Mouse (Mus musculus): ENCODE measurements at regions not wholly inside any gene's neighbourhood (a gene's known extent, or its start where the extent isn't known, plus 50 kb on each side); places are given as distances from the start of the nearest gene placed in this dataset.
A peak's percentile ranks its signal among the peaks of the same experiment; 100 is the strongest.
"Not testable (repeated sequence)": the region's sequence is repeated elsewhere in the genome, so short reads cannot be mapped to it uniquely, and the experiment has no call there.

DNA sequence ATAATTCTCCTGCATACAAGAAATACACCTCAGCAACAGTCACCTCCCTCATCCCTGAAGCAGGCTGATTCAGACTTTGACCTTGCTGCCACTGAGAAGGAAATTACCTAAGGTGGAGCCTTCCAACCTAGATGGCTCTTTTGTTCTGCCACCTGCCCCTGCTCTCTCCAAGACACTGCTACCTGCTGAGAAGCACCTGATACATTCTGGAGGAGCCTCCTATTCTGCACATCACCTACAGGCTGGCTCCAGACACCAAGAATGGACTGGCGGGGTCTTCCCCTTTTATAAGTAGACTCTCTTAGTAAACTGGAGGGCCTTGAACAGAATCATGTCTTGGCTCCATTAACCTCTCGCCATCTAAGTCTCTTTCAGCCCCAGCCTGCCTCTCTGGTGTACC is 1149.5 kb upstream of the 2610301B20Rik start:
- H3K36me3 ChIP-seq (ENCODE audit: control insufficient read depth, insufficient read depth, low read length); H3K4me3 ChIP-seq (ENCODE audit: low read depth, low read length); ATAC-seq (replicated peaks; ENCODE audit: low FRiP score); H3K27ac ChIP-seq (ENCODE audit: low read depth, low read length); H3K4me1 ChIP-seq (replicated peaks; ENCODE audit: control insufficient read depth, insufficient read depth, low read length); H3K9me3 ChIP-seq (ENCODE audit: control insufficient read depth, low read length); H3K27me3 ChIP-seq (replicated peaks; ENCODE audit: control insufficient read depth, insufficient read depth, low read length); H3K9ac ChIP-seq (ENCODE audit: low read depth, low read length); H3K4me2 ChIP-seq; DNase-seq (ENCODE audit: low spot score): not testable (repeated sequence)
- 74% methylated on average over 2 of the region's 2 CpGs for WGBS

DNA sequence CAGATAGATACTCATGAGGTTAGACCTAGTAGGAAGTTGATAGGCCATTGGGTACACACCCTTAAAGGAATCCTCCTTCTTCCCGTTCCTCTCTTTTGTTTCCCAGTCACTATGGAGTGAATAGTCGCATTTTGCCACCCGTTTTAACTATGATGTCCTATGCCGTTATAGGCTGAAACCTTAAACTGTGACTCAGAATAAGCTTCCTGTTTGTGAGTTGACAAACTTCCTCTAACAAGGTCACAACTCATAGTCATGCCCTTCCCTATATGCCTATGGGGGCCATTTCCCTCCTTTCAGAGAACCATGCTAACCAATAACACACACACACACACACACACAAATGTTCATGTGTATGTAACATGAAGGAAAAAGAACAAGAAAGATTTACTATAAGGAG is 1136.6 kb upstream of the 2610301B20Rik start:
- no peaks in the 10 kb centered on the region for H3K36me3 ChIP-seq (ENCODE audit: control insufficient read depth, insufficient read depth, low read length)
- H3K27ac ChIP-seq (ENCODE audit: low read depth, low read length) = no peak overlapping the region
- ATAC-seq (replicated peaks; ENCODE audit: low FRiP score) = no peak
- 59% methylated on average over 4 of the region's 4 CpGs for WGBS
- H3K9me3 ChIP-seq (ENCODE audit: control insufficient read depth, low read length) = no peaks in the 10 kb centered on the region
- no peaks in the 10 kb centered on the region for H3K27me3 ChIP-seq (replicated peaks; ENCODE audit: control insufficient read depth, insufficient read depth, low read length)
- no peak for DNase-seq (ENCODE audit: low spot score)
- H3K9ac ChIP-seq (ENCODE audit: low read depth, low read length) = no peak overlapping the region
- H3K4me2 ChIP-seq = no peak overlapping the region
- H3K4me3 ChIP-seq (ENCODE audit: low read depth, low read length) = no peak overlapping the region
- H3K4me1 ChIP-seq (replicated peaks; ENCODE audit: control insufficient read depth, insufficient read depth, low read length) = no peaks in the 10 kb centered on the region

DNA sequence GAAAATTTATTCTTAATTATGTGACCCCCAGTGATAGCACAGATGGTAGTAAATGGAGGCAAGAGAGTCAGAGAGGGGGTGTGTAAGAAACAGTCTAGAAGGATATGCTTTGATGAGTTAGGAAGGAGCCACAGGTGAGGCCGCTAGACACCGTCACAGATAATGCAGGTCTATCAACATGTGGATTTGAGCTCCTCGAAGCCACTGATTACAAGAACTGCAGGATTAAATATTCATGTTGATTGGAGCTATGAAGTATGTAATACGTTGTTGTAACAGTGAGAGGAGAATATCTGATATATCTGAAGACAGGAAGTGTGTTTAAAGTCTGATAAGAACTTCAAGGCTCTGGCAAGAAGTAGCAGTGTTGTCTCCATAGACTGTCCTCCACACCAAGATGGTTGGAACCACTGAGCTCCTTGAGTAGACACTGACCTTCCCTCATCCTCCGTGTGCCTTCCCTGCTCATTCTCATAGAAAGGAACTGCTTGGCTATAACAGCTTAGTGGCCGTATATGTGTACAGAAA is 1126.8 kb upstream of the 2610301B20Rik start:
- H3K9ac ChIP-seq (ENCODE audit: low read depth, low read length) = no peak overlapping the region
- peak; percentile 85 for ATAC-seq (replicated peaks; ENCODE audit: low FRiP score)
- DNase-seq (ENCODE audit: low spot score) = no peak
- no peak overlapping the region for H3K4me2 ChIP-seq
- 0 out of 2 replicates have a peak, but pooled peaks cover 3% of the 10 kb centered on the region for H3K4me1 ChIP-seq (replicated peaks; ENCODE audit: control insufficient read depth, insufficient read depth, low read length)
- 46% methylated on average over 6 of the region's 6 CpGs for WGBS
- no peaks in the 10 kb centered on the region for H3K9me3 ChIP-seq (ENCODE audit: control insufficient read depth, low read length)
- 0 out of 2 replicates have a peak overlapping the region, but pooled peaks have one; percentile 2 for H3K27ac ChIP-seq (ENCODE audit: low read depth, low read length)
- no peaks in the 10 kb centered on the region for H3K36me3 ChIP-seq (ENCODE audit: control insufficient read depth, insufficient read depth, low read length)
- no peak overlapping the region for H3K4me3 ChIP-seq (ENCODE audit: low read depth, low read length)
- no peaks in the 10 kb centered on the region for H3K27me3 ChIP-seq (replicated peaks; ENCODE audit: control insufficient read depth, insufficient read depth, low read length)

DNA sequence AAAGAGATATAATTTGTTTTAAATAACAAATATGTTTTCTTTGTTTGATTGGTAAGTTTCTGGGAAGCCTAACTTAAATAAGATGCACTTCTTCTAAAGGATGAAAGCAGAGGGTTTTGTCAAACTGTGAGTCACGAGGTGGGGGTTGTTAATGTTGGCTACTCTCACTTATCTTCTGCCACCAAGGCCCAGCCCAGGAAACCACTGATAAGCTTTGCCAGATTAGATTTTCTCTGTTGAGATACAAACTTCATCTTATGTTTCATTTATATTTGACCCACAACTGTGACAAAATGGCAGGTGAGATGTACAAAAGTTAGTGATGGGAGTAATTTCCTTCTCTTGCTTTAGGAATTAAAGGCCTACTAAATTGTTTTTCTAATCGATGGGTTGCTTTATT is 1126.2 kb upstream of the 2610301B20Rik start:
- H3K36me3 ChIP-seq (ENCODE audit: control insufficient read depth, insufficient read depth, low read length) = no peaks in the 10 kb centered on the region

DNA sequence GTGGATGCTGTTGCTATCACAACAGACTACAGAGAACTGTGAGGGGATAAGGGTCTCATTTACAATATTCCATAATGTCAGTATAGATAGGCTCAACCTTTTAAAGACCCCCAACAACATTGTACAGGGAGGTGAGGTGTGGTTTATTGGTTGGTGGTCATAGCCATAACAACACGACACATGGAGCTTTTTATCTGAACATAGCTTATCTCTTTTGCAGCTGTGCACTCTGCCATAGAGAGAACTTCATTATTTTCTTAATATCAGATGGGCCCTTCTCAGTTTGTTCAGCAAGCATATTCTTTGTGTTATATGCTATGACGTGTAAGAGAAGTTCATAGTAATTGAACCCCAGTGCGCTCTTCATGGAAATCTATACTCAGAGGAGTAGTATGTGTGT is 1124.4 kb upstream of the 2610301B20Rik start:
- H3K4me3 ChIP-seq (ENCODE audit: low read depth, low read length) = no peak overlapping the region
- DNase-seq (ENCODE audit: low spot score) = no peak
- H3K9me3 ChIP-seq (ENCODE audit: control insufficient read depth, low read length) = no peaks in the 10 kb centered on the region
- H3K36me3 ChIP-seq (ENCODE audit: control insufficient read depth, insufficient read depth, low read length) = no peaks in the 10 kb centered on the region
- H3K4me2 ChIP-seq = no peak overlapping the region
- 0 out of 2 replicates have a peak, but pooled peaks cover 3% of the 10 kb centered on the region for H3K4me1 ChIP-seq (replicated peaks; ENCODE audit: control insufficient read depth, insufficient read depth, low read length)
- H3K27me3 ChIP-seq (replicated peaks; ENCODE audit: control insufficient read depth, insufficient read depth, low read length) = no peaks in the 10 kb centered on the region
- H3K9ac ChIP-seq (ENCODE audit: low read depth, low read length) = no peak overlapping the region
- WGBS = 76% methylated on average over 3 of the region's 3 CpGs
- H3K27ac ChIP-seq (ENCODE audit: low read depth, low read length) = no peak overlapping the region
- no peak; the same call in 1 of the 2 replicates for ATAC-seq (replicated peaks; ENCODE audit: low FRiP score)

More for the DNA sequence above, 1126.2 kb upstream of the 2610301B20Rik start:
- H3K4me3 ChIP-seq (ENCODE audit: low read depth, low read length) = no peak overlapping the region
- no peak overlapping the region for H3K9ac ChIP-seq (ENCODE audit: low read depth, low read length)
- H3K4me1 ChIP-seq (replicated peaks; ENCODE audit: control insufficient read depth, insufficient read depth, low read length) = 0 out of 2 replicates have a peak, but pooled peaks cover 3% of the 10 kb centered on the region
- H3K4me2 ChIP-seq = no peak overlapping the region
- no peaks in the 10 kb centered on the region for H3K27me3 ChIP-seq (replicated peaks; ENCODE audit: control insufficient read depth, insufficient read depth, low read length)
- H3K9me3 ChIP-seq (ENCODE audit: control insufficient read depth, low read length) = no peaks in the 10 kb centered on the region
- 42% methylated on average over 2 of the region's 2 CpGs for WGBS
- H3K27ac ChIP-seq (ENCODE audit: low read depth, low read length) = no peak overlapping the region
- ATAC-seq (replicated peaks; ENCODE audit: low FRiP score) = no peak
- DNase-seq (ENCODE audit: low spot score) = no peak

DNA sequence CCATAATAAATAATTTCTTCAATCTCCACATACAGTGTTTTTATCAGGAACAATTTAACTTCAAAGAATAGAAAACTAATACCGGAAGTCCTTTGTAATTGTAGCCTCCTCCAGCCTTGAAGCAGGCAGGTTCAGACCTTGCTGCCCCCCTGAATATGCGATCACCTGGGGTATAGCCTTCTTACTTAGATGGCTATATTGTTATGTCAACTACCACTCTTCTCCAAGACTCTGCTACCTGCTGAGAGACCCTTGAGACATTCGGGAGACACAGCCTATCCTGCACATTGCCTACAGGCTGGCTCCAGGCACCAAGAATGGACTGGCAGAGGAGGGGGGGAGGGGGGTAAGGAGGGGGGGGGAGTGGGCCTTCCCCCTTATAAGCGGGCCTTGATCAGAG is 1123.9 kb upstream of the 2610301B20Rik start:
- Histone ChIP-seq H3K4me1 (replicated peaks; ENCODE audit: control insufficient read depth, insufficient read depth, low read length) (0 out of 2 replicates have a peak, but pooled peaks cover 3% of the 10 kb centered on the region), H3K4me2 (no peak overlapping the region), H3K36me3 (ENCODE audit: control insufficient read depth, insufficient read depth, low read length) (no peaks in the 10 kb centered on the region), H3K4me3 (ENCODE audit: low read depth, low read length) (no peak overlapping the region), H3K27me3 (replicated peaks; ENCODE audit: control insufficient read depth, insufficient read depth, low read length) (no peaks in the 10 kb centered on the region), H3K27ac (ENCODE audit: low read depth, low read length) (no peak overlapping the region), H3K9ac (ENCODE audit: low read depth, low read length) (no peak overlapping the region), H3K9me3 (ENCODE audit: control insufficient read depth, low read length) (no peaks in the 10 kb centered on the region)
- no peak for DNase-seq (ENCODE audit: low spot score)
- ATAC-seq (replicated peaks; ENCODE audit: low FRiP score) = no peak
- WGBS = 88% methylated on average over 4 of the region's 4 CpGs

DNA sequence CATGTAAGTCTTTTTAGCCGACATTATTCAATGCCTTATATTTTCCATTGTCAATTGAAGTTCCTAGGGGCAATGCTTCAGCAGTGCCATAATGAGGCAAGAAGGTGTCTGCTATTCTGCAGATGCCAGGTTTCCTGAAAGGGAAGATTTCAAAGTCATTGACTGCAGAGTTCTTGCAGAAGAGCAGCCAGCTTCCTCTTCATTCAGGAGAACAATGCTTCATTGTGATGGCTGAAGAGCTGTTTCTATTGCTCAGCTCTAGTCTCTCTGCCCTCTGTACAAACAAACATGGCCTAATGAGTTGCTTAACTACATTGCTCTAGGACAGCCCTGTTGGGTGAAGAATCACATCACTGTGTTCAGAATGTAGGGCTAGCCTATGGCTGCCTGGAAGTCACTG is 1111.0 kb upstream of the 2610301B20Rik start:
- WGBS = 70% methylated on average over 1 of the region's 1 CpGs
- H3K4me1 ChIP-seq (replicated peaks; ENCODE audit: control insufficient read depth, insufficient read depth, low read length) = no peaks in the 10 kb centered on the region
- DNase-seq (ENCODE audit: low spot score) (no peak), ATAC-seq (replicated peaks; ENCODE audit: low FRiP score) (no peak)
- no peak overlapping the region for H3K4me3 ChIP-seq (ENCODE audit: low read depth, low read length)
- H3K36me3 ChIP-seq (ENCODE audit: control insufficient read depth, insufficient read depth, low read length) = no peaks in the 10 kb centered on the region
- no peak overlapping the region for H3K9ac ChIP-seq (ENCODE audit: low read depth, low read length)
- H3K9me3 ChIP-seq (ENCODE audit: control insufficient read depth, low read length) = no peaks in the 10 kb centered on the region
- H3K27ac ChIP-seq (ENCODE audit: low read depth, low read length) = no peak overlapping the region
- no peaks in the 10 kb centered on the region for H3K27me3 ChIP-seq (replicated peaks; ENCODE audit: control insufficient read depth, insufficient read depth, low read length)
- H3K4me2 ChIP-seq = no peak overlapping the region

DNA sequence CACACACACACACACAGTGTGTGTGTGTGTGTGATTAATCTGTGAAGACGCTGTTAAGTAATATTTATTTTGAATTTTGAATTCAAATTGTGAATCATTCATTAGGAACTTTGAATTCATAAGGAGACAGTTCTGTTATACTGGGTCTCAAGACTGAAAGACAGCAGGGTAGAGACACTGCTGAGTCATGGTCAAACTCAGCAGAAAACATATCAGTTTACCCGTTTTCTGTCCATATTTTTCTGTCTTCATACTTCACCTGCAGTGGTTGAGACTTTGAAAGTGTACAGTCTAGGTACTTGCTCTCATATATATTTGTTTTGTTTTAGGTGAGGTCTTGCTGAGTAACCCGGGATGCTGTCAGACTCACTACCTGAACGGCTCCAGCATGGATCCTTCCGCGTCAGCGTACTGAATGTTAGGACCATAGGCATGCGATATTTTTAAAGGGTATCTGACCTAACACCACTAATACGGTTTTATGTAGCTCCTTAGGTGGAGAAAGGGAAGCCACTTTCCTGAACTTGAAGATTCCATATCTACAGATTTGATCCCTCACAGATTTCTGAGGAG is 1104.6 kb upstream of the 2610301B20Rik start:
- Histone ChIP-seq H3K27me3 (replicated peaks; ENCODE audit: control insufficient read depth, insufficient read depth, low read length) (no peaks in the 10 kb centered on the region), H3K9me3 (ENCODE audit: control insufficient read depth, low read length) (no peaks in the 10 kb centered on the region), H3K4me3 (ENCODE audit: low read depth, low read length) (peak overlapping the region; percentile 59), H3K9ac (ENCODE audit: low read depth, low read length) (peak overlapping the region; percentile 13; the same call in 1 of the 2 replicates), H3K27ac (ENCODE audit: low read depth, low read length) (no peak overlapping the region), H3K4me1 (replicated peaks; ENCODE audit: control insufficient read depth, insufficient read depth, low read length) (no peaks in the 10 kb centered on the region), H3K4me2 (peak overlapping the region; percentile 82), H3K36me3 (ENCODE audit: control insufficient read depth, insufficient read depth, low read length) (no peaks in the 10 kb centered on the region)
- WGBS = 62% methylated on average over 9 of the region's 9 CpGs
- no peak for ATAC-seq (replicated peaks; ENCODE audit: low FRiP score)
- no peak for DNase-seq (ENCODE audit: low spot score)

All from liver, embryonic 11.5 days (tissue).